Mouse (Mus musculus) heart, postnatal 0 days (tissue): Measurements from ENCODE around the gene BC017158.
A peak's percentile ranks its signal among the peaks of the same experiment; 100 is the strongest.

Experiments used
- CTCF ChIP-seq: IDR thresholded peaks from 2 replicates; pipeline ENCODE4 v1.5.1; 2016; ENCODE audit warnings: antibody characterized with exemption, control low read depth, low read depth
- EP300 ChIP-seq: IDR thresholded peaks from 2 replicates; pipeline ENCODE4 v1.6.1; 2016; ENCODE audit warnings: antibody characterized with exemption, low read depth

DNA sequence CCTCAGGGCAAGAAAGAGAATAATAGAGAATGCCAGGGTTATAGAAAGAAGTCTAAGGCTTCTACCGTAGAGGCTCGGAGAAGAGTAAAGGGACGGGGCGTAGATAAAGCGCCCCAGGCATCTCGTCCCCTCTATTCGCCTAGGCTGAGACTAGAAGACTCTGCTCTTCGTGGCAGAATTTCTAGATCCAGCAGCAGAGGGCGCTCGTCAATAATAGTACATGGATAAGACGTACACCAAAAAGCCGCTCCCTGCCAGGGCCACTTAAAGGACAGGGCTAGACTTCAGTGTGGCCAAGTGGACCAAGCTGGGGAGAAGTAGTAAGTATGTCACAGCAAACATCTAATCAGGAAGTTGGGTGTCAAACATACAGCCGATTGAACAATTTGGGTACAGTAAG is 50.5 kb downstream of the BC017158 start:
- TF ChIP-seq CTCF = peak; percentile 73
- no peak for TF ChIP-seq EP300
